Mouse (Mus musculus) erythroblast, embryonic 14.5 days (primary cell): ENCODE data around the gene Nol9. TPM values are rescaled to one million over a fixed set of nuclear protein-coding genes. Genes with fewer than 3 reads are reported as not detected.

Experiments
- H3K27me3 ChIP-seq: 2 replicates; pipeline ENCODE4 v1.6.1; 2012; ENCODE audit warnings: inconsistent platforms; ENCODE audit not compliant: control insufficient read depth
- H3K36me3 ChIP-seq: 2 replicates; pipeline ENCODE4 v1.6.1; 2012; ENCODE audit warnings: mild to moderate bottlenecking, inconsistent platforms; ENCODE audit not compliant: control insufficient read depth
- H3K4me1 ChIP-seq: 2 replicates; pipeline ENCODE4 v1.6.1; 2012; ENCODE audit warnings: inconsistent platforms; ENCODE audit not compliant: control insufficient read depth
- H3K4me3 ChIP-seq: replicated peaks from 2 replicates; pipeline ENCODE3; 2012; ENCODE audit warnings: moderate library complexity, mild to moderate bottlenecking, inconsistent platforms
- H3K9me3 ChIP-seq: 2 replicates; pipeline ENCODE4 v1.6.1; 2012; ENCODE audit warnings: low read length, inconsistent platforms, mixed read lengths; ENCODE audit not compliant: control insufficient read depth
- GATA1 ChIP-seq: IDR thresholded peaks from 2 replicates; pipeline ENCODE4 v1.6.1; 2012; ENCODE audit warnings: low read length, inconsistent platforms, mixed read lengths
- TAL1 ChIP-seq: IDR thresholded peaks from 3 replicates; pipeline ENCODE4 v1.6.1; 2012; ENCODE audit warnings: low read length, inconsistent platforms, mixed read lengths
- polyA plus RNA-seq: library from polyadenylated mRNA; stranded (reverse); fragments of >175 nt; gene quantifications from 2 replicates; pipeline ENCODE4 v1.2.3, GENCODE M21; 2012

The Nol9 gene
- polyA plus RNA-seq, 1 experiment = 0.87 TPM

DNA sequence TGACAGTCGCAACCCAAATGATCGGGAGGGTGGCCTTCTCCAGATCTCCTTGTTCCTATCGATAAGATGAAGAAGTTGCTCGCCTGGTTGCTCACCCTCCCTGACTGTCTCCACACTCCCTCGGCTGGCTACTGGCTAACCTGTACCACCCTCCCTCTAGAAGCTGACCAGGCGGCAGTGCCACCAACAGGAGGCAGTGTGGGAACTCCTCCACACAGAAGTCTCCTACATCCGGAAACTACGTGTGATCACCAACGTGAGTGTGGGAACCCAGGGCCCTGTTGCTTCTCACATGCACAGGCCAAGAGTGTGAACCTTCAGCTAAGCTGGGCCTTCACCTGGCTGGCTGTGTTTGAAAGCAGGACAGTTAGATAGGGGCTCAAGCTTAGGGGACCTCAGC, 67.6 kb downstream of the Nol9 start:
- Histone ChIP-seq H3K36me3 (peaks cover 97% of the 10 kb centered on the region), H3K4me1 (peaks cover 69% of the 10 kb centered on the region), H3K4me3 (peak overlapping the region; percentile 71), H3K9me3 (no peaks in the 10 kb centered on the region), H3K27me3 (no peaks in the 10 kb centered on the region)
- TF ChIP-seq GATA1 (no peak), TAL1 (no peak)

DNA sequence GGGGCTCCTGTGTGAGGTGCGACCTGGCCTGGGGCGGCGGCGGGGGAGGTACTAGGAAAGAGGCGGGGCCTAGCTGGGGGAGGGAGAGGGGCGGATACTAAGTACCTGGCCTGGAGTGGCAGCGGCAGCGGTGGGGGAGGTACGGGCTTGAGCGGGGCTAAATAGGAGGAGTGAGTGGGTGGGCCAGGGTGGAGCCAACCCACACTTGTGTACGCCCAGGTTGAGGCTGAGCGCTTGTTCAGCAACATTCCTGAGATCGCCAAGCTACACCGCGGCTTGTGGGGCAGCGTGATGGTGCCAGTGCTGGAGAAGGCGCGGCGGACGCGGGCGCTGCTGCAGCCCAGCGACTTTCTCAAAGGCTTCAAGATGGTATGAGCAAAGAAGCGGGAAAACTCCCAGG, 68.4 kb downstream of the Nol9 start:
- Histone ChIP-seq H3K4me3 (peak overlapping the region; percentile 71), H3K36me3 (peaks cover 97% of the 10 kb centered on the region)

DNA sequence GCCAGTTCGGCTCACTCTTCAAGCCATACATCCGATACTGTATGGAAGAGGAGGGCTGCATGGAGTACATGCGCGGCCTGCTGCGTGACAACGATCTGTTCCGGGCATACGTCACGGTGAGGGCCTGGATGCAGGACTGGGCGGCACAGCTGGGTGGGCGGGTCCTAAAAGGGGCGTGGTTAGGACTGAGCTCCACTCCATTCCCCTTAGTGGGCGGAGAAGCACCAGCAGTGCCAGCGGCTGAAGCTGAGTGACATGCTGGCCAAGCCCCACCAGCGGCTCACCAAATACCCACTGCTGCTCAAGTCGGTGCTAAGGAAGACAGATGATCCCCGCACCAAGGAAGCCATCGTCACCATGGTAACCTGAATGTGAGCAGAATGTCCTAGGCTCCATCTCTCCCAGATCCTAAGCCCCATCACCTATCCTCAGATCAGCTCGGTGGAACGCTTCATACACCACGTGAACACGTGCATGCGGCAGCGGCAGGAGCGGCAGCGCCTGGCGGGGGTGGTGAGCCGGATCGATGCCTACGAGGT, 68.9 kb downstream of the Nol9 start:
- peaks cover 97% of the 10 kb centered on the region for H3K36me3 ChIP-seq
- no peaks in the 10 kb centered on the region for H3K9me3 ChIP-seq
- peak overlapping the region; percentile 71 for H3K4me3 ChIP-seq
- TF ChIP-seq GATA1 (no peak), TAL1 (no peak)
- no peaks in the 10 kb centered on the region for H3K27me3 ChIP-seq
- H3K4me1 ChIP-seq = peaks cover 75% of the 10 kb centered on the region

More for the DNA sequence above, 68.4 kb downstream of the Nol9 start:
- Histone ChIP-seq H3K4me1 (peaks cover 75% of the 10 kb centered on the region), H3K27me3 (no peaks in the 10 kb centered on the region), H3K9me3 (no peaks in the 10 kb centered on the region)
- TF ChIP-seq TAL1 = no peak
- TF ChIP-seq GATA1 = no peak

DNA sequence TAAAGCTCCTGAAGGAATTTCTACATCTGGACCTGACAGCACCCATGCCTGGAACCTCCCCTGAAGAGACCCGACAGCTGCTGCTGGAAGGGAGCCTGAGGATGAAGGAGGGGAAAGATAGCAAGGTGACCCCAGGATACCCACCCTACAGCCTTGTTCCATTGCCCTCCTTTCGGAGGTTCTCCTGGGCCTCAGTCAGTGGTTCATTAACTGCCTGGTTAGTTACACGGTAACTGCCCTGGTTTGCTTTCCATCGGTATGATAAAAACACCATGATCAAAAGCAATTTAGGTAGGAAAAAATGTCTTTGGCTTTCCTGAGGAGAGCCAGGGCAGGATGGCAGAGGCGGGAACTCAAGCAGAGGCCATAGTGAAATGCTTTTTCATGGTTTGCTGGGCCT, 69.6 kb downstream of the Nol9 start:
- TF ChIP-seq GATA1 (no peak), TAL1 (no peak)
- Histone ChIP-seq H3K4me1 (peaks cover 71% of the 10 kb centered on the region), H3K4me3 (peak overlapping the region; percentile 71), H3K9me3 (no peaks in the 10 kb centered on the region; the same call in 1 of the 2 replicates), H3K27me3 (no peaks in the 10 kb centered on the region), H3K36me3 (peaks cover 97% of the 10 kb centered on the region)

DNA sequence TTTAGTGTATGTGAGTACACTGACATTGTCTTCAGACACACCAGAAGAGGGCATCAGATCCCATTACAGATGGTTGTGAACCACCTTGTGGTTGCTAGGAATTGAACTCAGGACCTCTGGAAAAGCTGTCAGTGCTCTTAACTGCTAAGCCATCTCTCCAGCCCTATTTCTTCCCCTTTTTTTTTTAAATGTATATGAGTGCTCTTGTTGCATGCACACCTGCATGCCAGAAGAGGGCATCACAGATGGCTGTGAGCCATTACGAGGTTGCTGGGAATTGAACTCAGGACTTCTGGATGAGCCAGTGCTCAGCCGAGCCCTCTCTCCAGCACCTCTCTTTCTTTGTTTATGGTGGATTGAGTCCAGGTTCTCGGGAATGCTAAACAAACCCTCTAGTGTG, 70.4 kb downstream of the Nol9 start:
- TF ChIP-seq TAL1 = no peak
- no peak for TF ChIP-seq GATA1
- Histone ChIP-seq H3K36me3 (peaks cover 97% of the 10 kb centered on the region), H3K9me3 (peaks cover 8% of the 10 kb centered on the region), H3K27me3 (peaks cover 5% of the 10 kb centered on the region), H3K4me1 (peaks cover 69% of the 10 kb centered on the region), H3K4me3 (no peak overlapping the region)

DNA sequence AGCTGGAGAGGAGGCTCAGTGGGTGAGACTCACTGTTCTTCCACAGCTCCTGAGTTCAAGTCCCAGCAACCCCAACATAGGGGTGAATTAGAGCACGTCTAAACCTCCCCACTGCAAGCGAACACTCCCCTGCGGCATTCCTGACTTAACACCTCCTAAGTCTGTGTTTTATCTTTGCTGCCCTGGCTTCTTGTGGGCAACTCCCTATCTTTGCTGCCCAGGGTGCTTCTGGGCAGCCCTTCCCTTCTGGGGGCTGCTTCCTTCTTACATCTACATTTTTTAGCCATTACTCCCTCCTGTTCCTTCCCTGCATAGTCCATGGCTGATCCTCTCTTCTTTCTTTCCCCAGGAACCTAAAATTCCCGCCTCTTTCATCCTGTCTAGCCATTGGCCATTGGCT, 71.6 kb downstream of the Nol9 start:
- peak overlapping the region; percentile 43 for H3K4me3 ChIP-seq
- H3K36me3 ChIP-seq = peaks cover 94% of the 10 kb centered on the region
- TF ChIP-seq TAL1 (peak; percentile 78), GATA1 (peak; percentile 81)
- peaks cover 8% of the 10 kb centered on the region for H3K9me3 ChIP-seq
- H3K4me1 ChIP-seq = peaks cover 79% of the 10 kb centered on the region
- H3K27me3 ChIP-seq = peaks cover 16% of the 10 kb centered on the region

Other genes starting within 250 kb of the Nol9 start
- gene Camta1, start 177.4 kb upstream of the Nol9 start, polyA plus RNA-seq = 1.3 and 1.8 TPM in 2 replicates
- gene Dnajc11, start 105.6 kb upstream of the Nol9 start, polyA plus RNA-seq = 7.6 and 11.2 TPM in 2 replicates
- gene Thap3, start 50.3 kb upstream of the Nol9 start, polyA plus RNA-seq = 1.8 and 2.4 TPM in 2 replicates
- gene Phf13, start 43.1 kb upstream of the Nol9 start, polyA plus RNA-seq = 0.99 and 1.0 TPM in 2 replicates
- 0.97 and 1.1 TPM in 2 replicates for gene Klhl21, start 30.5 kb upstream of the Nol9 start, polyA plus RNA-seq
- gene Zbtb48, start 11.7 kb upstream of the Nol9 start, polyA plus RNA-seq = 0.82 and 0.86 TPM in 2 replicates
- gene Tas1r1, start 753 bp upstream of the Nol9 start, polyA plus RNA-seq = not detected in 2 replicates
- gene Plekhg5, start 33.2 kb downstream of the Nol9 start, polyA plus RNA-seq = 9.9 and 10.0 TPM in 2 replicates
- 0.37 and 0.81 TPM in 2 replicates for gene Tnfrsf25, start 76.6 kb downstream of the Nol9 start, polyA plus RNA-seq
- 0.08 and 0.11 TPM in 2 replicates for gene Espn, start 113.0 kb downstream of the Nol9 start, polyA plus RNA-seq
- not detected in 2 replicates for gene Hes2, start 119.5 kb downstream of the Nol9 start, polyA plus RNA-seq
- gene Acot7, start 138.8 kb downstream of the Nol9 start, polyA plus RNA-seq = 0.40 and 0.51 TPM in 2 replicates
- not detected in 2 replicates for gene Gpr153, start 234.9 kb downstream of the Nol9 start, polyA plus RNA-seq